Mouse (Mus musculus) liver, adult 2 months (tissue): ENCODE measurements around the gene Nme7.

Experiments
- CTCF ChIP-seq: fragments of 200-500 bp; IDR thresholded peaks from 2 replicates; pipeline ENCODE4 v1.5.1; 2011; ENCODE audit warnings: low read depth, low read length, control low read depth
- POLR2A ChIP-seq: fragments of 200-500 bp; IDR thresholded peaks from 2 replicates; pipeline ENCODE4 v1.6.1; 2011; ENCODE audit warnings: low read length, control low read depth; ENCODE audit not compliant: insufficient read depth; ENCODE audit errors: extremely low read depth

GRCm38 (mm10) chr1:164467406-164467805, 163.5 kb downstream of the Nme7 start:
- TF ChIP-seq CTCF (no peak), POLR2A (no peak)
